Mouse (Mus musculus): ENCODE results near the gene Rps2. TPM values are rescaled to one million over a fixed set of nuclear protein-coding genes. Genes with fewer than 3 reads are reported as not detected.

Gene Rps2
- polyA plus RNA-seq, 2 experiments, result 1,722 to 2,709 TPM

DNA sequence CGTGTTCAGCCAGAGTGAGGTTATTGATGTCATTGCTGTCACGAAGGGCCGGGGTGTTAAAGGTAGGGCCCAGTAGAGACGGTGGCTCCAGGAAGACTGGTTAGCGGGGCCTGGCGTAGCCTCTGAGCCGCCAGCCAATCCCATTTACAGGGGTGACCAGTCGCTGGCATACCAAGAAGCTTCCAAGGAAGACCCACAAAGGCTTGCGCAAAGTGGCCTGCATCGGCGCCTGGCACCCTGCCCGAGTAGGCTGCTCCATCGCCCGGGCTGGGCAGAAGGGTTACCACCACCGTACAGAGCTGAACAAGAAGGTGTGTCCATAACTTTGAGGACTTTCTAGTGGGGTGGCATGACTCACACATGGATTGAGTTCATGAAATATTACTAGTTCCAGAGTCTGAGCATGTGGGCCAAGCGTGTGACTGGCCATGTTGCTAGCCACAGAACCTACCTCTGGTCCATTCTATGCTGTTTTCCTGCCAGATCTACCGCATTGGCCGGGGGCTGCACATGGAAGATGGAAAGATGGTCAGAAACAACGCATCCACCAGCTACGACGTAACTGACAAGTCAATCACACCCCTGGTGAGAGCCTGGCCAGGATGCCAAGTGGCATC is 15.6 kb downstream of the Rps2 start:
- TF ChIP-seq POLR2A (IDR thresholded peaks at IDR 0.05; ENCODE audit: borderline replicate concordance, extremely low read depth, insufficient read depth, insufficient read length), result no peak
- no peaks in the 10 kb centered on the region for H3K27me3 ChIP-seq (ENCODE audit: control insufficient read depth, insufficient read depth, low read length)
- H3K4me1 ChIP-seq (ENCODE audit: control insufficient read depth, insufficient read depth, low read length), result peaks cover 10% of the 10 kb centered on the region
- no peaks in the 10 kb centered on the region for H3K36me3 ChIP-seq (ENCODE audit: control insufficient read depth, insufficient read depth, low read length)
- no peak overlapping the region for H3K4me2 ChIP-seq (replicated peaks; ENCODE audit: low read depth, low read length, severe bottlenecking)
- ATAC-seq (ENCODE audit: low FRiP score, low read depth) (no peak), DNase-seq (ENCODE audit: low spot score) (no peak)
- no peak overlapping the region for H3K9ac ChIP-seq (ENCODE audit: low read depth, low read length, severe bottlenecking)
- WGBS, result 89% methylated on average over 21 of the region's 21 CpGs
- no peaks in the 10 kb centered on the region for H3K9me3 ChIP-seq (ENCODE audit: control insufficient read depth, low read length)
- no peak overlapping the region for H3K4me3 ChIP-seq (replicated peaks; ENCODE audit: low read length)
- H3K27ac ChIP-seq (replicated peaks; ENCODE audit: low read depth, low read length), result no peak overlapping the region

DNA sequence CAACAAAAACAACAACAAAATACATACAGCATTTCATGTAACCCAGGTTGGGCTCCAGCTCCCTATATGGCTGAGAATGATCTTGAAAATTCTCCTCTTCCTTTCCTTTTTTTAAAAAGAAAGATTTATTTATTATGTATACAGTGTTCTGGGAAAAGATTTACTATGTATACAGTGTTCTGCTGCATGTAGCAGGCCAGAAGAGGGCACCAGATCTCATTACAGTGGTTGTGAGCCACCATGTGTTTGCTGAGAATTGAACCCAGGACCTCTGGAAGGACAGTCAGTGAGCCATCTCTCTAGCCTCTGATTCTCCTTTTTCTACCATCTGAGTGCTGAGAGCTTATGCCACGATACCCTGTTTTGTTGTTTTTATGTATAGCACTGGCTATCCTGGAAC is 16.6 kb downstream of the Rps2 start:
- H3K36me3 ChIP-seq (ENCODE audit: control insufficient read depth, insufficient read depth, low read length), result no peaks in the 10 kb centered on the region
- H3K9ac ChIP-seq (ENCODE audit: low read depth, low read length, severe bottlenecking), result no peak overlapping the region
- no peak for DNase-seq (ENCODE audit: low spot score)
- H3K9me3 ChIP-seq (ENCODE audit: control insufficient read depth, low read length), result no peaks in the 10 kb centered on the region
- 73% methylated on average over 1 of the region's 1 CpGs for WGBS
- no peak overlapping the region for H3K4me2 ChIP-seq (replicated peaks; ENCODE audit: low read depth, low read length, severe bottlenecking)
- no peaks in the 10 kb centered on the region for H3K27me3 ChIP-seq (ENCODE audit: control insufficient read depth, insufficient read depth, low read length)
- no peak overlapping the region for H3K27ac ChIP-seq (replicated peaks; ENCODE audit: low read depth, low read length)
- H3K4me3 ChIP-seq (replicated peaks; ENCODE audit: low read length), result no peak overlapping the region
- no peak for ATAC-seq (ENCODE audit: low FRiP score, low read depth)
- TF ChIP-seq POLR2A (IDR thresholded peaks at IDR 0.05; ENCODE audit: borderline replicate concordance, extremely low read depth, insufficient read depth, insufficient read length), result no peak
- peaks cover 10% of the 10 kb centered on the region for H3K4me1 ChIP-seq (ENCODE audit: control insufficient read depth, insufficient read depth, low read length)

DNA sequence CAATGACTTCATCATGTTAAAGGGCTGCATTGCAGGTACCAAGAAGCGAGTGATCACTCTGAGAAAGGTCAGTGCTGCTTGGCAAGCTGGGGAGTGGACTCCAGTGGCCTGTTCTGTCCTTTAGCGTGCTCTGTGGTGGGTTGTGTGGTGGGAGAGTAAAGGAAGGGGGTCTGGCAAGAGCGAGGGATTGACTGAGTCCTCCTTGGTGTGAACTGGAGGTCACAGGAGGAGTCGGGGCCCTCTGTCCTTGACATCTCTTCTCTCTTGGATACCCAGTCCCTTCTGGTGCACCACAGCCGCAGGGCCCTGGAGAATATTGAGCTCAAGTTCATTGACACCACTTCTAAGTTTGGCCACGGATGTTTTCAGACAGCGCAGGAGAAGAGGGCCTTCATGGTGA is 17.5 kb downstream of the Rps2 start:
- no peak overlapping the region for H3K9ac ChIP-seq (ENCODE audit: low read depth, low read length, severe bottlenecking)
- H3K36me3 ChIP-seq (ENCODE audit: control insufficient read depth, insufficient read depth, low read length), result 0 out of 2 replicates have a peak, but pooled peaks cover 5% of the 10 kb centered on the region
- no peak for TF ChIP-seq POLR2A (IDR thresholded peaks at IDR 0.05; ENCODE audit: borderline replicate concordance, extremely low read depth, insufficient read depth, insufficient read length)
- ATAC-seq (ENCODE audit: low FRiP score, low read depth), result no peak
- peaks cover 10% of the 10 kb centered on the region for H3K4me1 ChIP-seq (ENCODE audit: control insufficient read depth, insufficient read depth, low read length)
- DNase-seq (ENCODE audit: low spot score), result no peak
- H3K27ac ChIP-seq (replicated peaks; ENCODE audit: low read depth, low read length), result 0 out of 2 replicates have a peak overlapping the region, but pooled peaks have one; percentile 39
- H3K9me3 ChIP-seq (ENCODE audit: control insufficient read depth, low read length), result no peaks in the 10 kb centered on the region
- H3K4me2 ChIP-seq (replicated peaks; ENCODE audit: low read depth, low read length, severe bottlenecking), result peak overlapping the region; percentile 82
- WGBS, result 85% methylated on average over 7 of the region's 7 CpGs
- H3K27me3 ChIP-seq (ENCODE audit: control insufficient read depth, insufficient read depth, low read length), result no peaks in the 10 kb centered on the region
- H3K4me3 ChIP-seq (replicated peaks; ENCODE audit: low read length), result no peak overlapping the region

DNA sequence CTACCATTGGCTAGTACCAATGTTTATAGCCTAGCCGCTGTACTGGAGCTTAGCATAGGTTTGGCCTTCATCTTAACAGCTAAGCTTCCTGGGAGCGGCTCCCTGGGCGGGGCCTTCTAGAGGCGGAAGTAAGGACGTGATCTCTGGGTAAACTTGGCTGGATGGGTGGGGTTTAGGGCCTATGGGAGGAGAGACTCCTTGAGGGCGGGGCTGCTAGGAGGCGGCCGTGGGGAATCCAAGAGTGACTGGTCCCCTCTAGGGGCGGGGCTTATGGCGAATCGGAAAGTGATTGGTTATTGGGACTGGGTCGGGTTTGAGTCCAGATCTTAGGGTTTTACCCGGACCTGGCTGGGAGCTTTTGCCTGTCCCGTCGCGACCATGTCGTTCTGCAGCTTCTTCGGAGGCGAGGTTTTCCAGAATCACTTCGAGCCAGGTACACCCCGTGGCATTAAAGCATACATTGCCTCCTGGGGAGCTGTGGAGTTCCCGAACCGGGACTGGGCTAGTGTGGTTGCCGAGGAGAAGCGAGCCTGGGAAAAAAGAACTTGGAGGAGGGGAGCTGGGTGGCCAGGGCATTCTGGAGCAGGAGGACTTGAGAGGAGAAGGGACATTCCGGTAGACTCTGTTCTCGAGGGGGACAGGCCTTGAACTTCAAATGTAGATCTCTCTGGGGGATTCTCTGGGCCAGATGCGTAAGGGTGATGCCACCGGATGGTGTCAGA is 18.6 kb downstream of the Rps2 start, which contains the start of gene Msrb1:
Gene Msrb1, plus strand, starts transcription at position 313 of the 722 bp plus-strand sequence.
- DNase-seq (ENCODE audit: low spot score) (peak; percentile 99), ATAC-seq (ENCODE audit: low FRiP score, low read depth) (peak; percentile 98)
- no peaks in the 10 kb centered on the region for H3K9me3 ChIP-seq (ENCODE audit: control insufficient read depth, low read length)
- peak within 1 kb of the TSS; percentile 74 for H3K9ac ChIP-seq (ENCODE audit: low read depth, low read length, severe bottlenecking)
- peaks cover 10% of the 10 kb centered on the region for H3K4me1 ChIP-seq (ENCODE audit: control insufficient read depth, insufficient read depth, low read length)
- H3K27me3 ChIP-seq (ENCODE audit: control insufficient read depth, insufficient read depth, low read length), result no peaks in the 10 kb centered on the region
- H3K4me3 ChIP-seq (replicated peaks; ENCODE audit: low read length), result peak within 1 kb of the TSS; percentile 63
- WGBS, result 1% methylated on average over 29 of the region's 29 CpGs
- TF ChIP-seq POLR2A (IDR thresholded peaks at IDR 0.05; ENCODE audit: borderline replicate concordance, extremely low read depth, insufficient read depth, insufficient read length), result no peak
- peak within 1 kb of the TSS; percentile 39; the same call in 1 of the 2 replicates for H3K27ac ChIP-seq (replicated peaks; ENCODE audit: low read depth, low read length)
- peaks cover 9% of the 10 kb centered on the region; the same call in 1 of the 2 replicates for H3K36me3 ChIP-seq (ENCODE audit: control insufficient read depth, insufficient read depth, low read length)
- H3K4me2 ChIP-seq (replicated peaks; ENCODE audit: low read depth, low read length, severe bottlenecking), result peak within 1 kb of the TSS; percentile 82

DNA sequence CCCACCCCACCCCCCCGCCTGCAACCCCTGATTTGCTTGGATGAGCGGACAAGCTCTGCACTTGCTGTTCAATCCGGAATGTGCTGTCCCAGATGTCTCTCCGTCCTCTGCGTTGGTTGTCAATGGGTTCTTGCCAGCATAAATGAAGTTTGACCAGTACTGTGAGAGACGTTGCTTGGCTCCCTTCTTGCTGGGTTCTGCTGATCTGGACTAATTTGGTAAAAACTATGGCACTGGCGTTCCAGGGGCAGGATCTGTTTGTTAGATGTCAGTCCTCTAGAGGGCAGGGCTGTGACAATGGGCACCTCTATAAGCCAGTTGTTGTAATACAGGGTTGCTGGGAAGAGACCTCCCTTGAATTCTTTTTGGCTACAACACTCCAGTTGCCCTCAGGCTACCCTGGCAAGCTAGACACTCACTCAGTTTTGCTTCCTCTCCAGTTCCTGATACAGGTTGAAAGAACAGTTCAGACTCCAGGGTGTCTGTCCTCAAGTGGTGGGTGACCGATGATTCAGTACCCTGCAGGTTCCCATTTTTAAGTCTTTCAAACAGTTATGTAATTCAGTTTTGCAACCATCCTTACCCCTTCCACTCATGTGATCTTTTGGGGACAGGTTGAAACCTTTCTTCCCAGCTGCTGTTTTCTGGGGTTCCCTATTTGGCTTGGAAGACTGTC is 19.4 kb downstream of the Rps2 start:
- 30% methylated on average over 8 of the region's 8 CpGs for WGBS

More for the DNA sequence above, 19.4 kb downstream of the Rps2 start:
- no peaks in the 10 kb centered on the region for H3K9me3 ChIP-seq (ENCODE audit: control insufficient read depth, low read length)
- peaks cover 9% of the 10 kb centered on the region; the same call in 1 of the 2 replicates for H3K36me3 ChIP-seq (ENCODE audit: control insufficient read depth, insufficient read depth, low read length)
- peak overlapping the region; percentile 74 for H3K9ac ChIP-seq (ENCODE audit: low read depth, low read length, severe bottlenecking)
- H3K4me1 ChIP-seq (ENCODE audit: control insufficient read depth, insufficient read depth, low read length), result peaks cover 10% of the 10 kb centered on the region
- TF ChIP-seq POLR2A (IDR thresholded peaks at IDR 0.05; ENCODE audit: borderline replicate concordance, extremely low read depth, insufficient read depth, insufficient read length), result no peak
- peak overlapping the region; percentile 63 for H3K4me3 ChIP-seq (replicated peaks; ENCODE audit: low read length)
- DNase-seq (ENCODE audit: low spot score) (no peak), ATAC-seq (ENCODE audit: low FRiP score, low read depth) (no peak)
- no peaks in the 10 kb centered on the region for H3K27me3 ChIP-seq (ENCODE audit: control insufficient read depth, insufficient read depth, low read length)
- peak overlapping the region; percentile 82 for H3K4me2 ChIP-seq (replicated peaks; ENCODE audit: low read depth, low read length, severe bottlenecking)
- no peak overlapping the region for H3K27ac ChIP-seq (replicated peaks; ENCODE audit: low read depth, low read length)

Measured in limb, embryonic 14.5 days (tissue).